Mouse (Mus musculus) hindbrain, embryonic 12.5 days (tissue): Measurements from ENCODE around the gene Cdk15. TPM values are rescaled to one million over a fixed set of nuclear protein-coding genes. Genes with fewer than 3 reads are reported as not detected.

Experiments
- ATAC-seq: fragments of 200-750 bp; cut with Nextera tagmentation; 2 replicates; pipeline ENCODE4 v1.8.0; 2017; ENCODE audit warnings: moderate TSS enrichment; ENCODE audit not compliant: low FRiP score
- H3K27ac ChIP-seq: fragments of 300-500 bp; sonication (generic); 2 replicates; pipeline ENCODE4 v1.5.1; 2016; ENCODE audit warnings: mild to moderate bottlenecking
- H3K27me3 ChIP-seq: fragments of 300-500 bp; sonication (generic); 2 replicates; pipeline ENCODE4 v1.6.1; 2016; ENCODE audit warnings: mild to moderate bottlenecking
- H3K36me3 ChIP-seq: fragments of 300-500 bp; sonication (generic); 2 replicates; pipeline ENCODE4 v1.6.1; 2016; ENCODE audit warnings: mild to moderate bottlenecking
- H3K4me1 ChIP-seq: fragments of 300-500 bp; sonication (generic); 2 replicates; pipeline ENCODE4 v1.6.1; 2016
- H3K4me2 ChIP-seq: fragments of 300-500 bp; sonication (generic); replicated peaks from 2 replicates; pipeline ENCODE4 v1.6.1; 2016; ENCODE audit warnings: mild to moderate bottlenecking
- H3K4me3 ChIP-seq: fragments of 300-500 bp; sonication (generic); 2 replicates; pipeline ENCODE4 v1.5.1; 2016; ENCODE audit warnings: mild to moderate bottlenecking
- H3K9ac ChIP-seq: fragments of 300-500 bp; sonication (generic); 2 replicates; pipeline ENCODE4 v1.6.1; 2016; ENCODE audit warnings: mild to moderate bottlenecking, moderate library complexity
- H3K9me3 ChIP-seq: fragments of 300-500 bp; sonication (generic); replicated peaks from 2 replicates; pipeline ENCODE4 v1.6.1; 2016; ENCODE audit warnings: mild to moderate bottlenecking
- WGBS: fragments of 180-500 bp; shearing (Covaris S2); methylation state at CpG from one replicate; pipeline ENCODE4 v1.1.7; 2016; 5-methylcytosine and 5-hydroxymethylcytosine counted together
- polyA plus RNA-seq: library from polyadenylated mRNA; unstranded; fragments of >200 nt; fragmentation: Nextera tagmentation; extraction: Ambion mirVana; gene quantifications from 2 replicates; pipeline ENCODE4 v1.2.1, GENCODE M21; 2016

The Cdk15 gene
- polyA plus RNA-seq, 1 experiment from 2014 or later, result 1.4 TPM

DNA sequence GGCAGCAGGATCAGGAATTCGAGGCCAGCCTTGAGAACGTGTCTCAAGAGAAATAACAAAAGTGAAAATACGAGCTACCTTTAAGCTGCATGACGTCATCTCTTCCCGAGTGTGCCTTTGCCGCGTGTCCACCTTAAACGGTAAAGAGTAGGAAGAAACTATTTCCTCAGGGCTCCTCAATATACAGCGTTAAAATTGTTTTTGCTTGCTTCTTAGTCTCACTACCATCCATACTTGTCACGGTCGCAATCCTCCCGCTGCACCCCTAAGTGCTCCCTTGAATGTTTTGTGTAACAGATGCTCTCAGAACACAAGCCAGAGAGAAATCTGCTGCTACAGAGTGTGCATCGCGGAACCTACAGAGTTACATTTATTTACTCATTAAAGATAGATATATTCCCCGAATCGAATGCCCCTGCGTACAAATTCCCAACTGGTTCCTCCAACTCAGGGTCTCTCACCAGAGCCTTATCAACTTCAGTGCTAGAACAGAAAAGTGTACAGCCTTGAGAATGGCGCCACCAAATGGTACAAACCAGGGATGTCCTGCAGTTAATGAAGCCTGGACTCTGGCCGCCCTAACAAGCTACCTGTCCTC lies 19.0 kb upstream of the Cdk15 start:
- Histone ChIP-seq H3K27ac (no peak overlapping the region), H3K9ac (0 out of 2 replicates have a peak overlapping the region, but pooled peaks have one; percentile 0), H3K9me3 (0 out of 2 replicates have a peak, but pooled peaks cover 9% of the 10 kb centered on the region), H3K4me1 (peaks cover 9% of the 10 kb centered on the region), H3K4me2 (peak overlapping the region; percentile 67), H3K4me3 (peak overlapping the region; percentile 78), H3K27me3 (no peaks in the 10 kb centered on the region; the same call in 1 of the 2 replicates), H3K36me3 (no peaks in the 10 kb centered on the region)
- under 1% methylated on average over 19 of the region's 19 CpGs for WGBS
- ATAC-seq, result peak; percentile 17; the same call in 1 of the 2 replicates

DNA sequence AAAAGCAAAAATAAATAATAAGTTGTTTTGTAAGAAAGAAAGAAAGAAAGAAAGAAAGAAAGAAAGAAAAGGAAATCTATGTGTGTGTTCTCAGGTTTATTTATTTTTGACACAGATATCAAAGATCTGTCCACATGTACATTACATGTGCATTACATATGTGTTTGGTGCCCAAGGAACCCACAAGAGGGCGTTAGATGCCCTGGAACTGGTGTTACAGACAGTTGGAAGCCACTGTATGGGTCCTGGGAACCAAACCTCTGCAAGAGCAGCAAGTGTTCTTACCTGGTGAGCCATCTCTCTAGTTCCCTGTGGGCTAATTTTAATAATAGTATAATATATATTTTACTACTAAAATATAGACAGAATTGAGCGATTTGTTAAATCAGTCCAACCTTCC lies 12.9 kb upstream of the Cdk15 start:
- Histone ChIP-seq H3K36me3 (no peaks in the 10 kb centered on the region), H3K9ac (no peak overlapping the region), H3K9me3 (0 out of 2 replicates have a peak, but pooled peaks cover 9% of the 10 kb centered on the region), H3K27me3 (no peaks in the 10 kb centered on the region), H3K4me3 (no peak overlapping the region), H3K27ac (no peak overlapping the region), H3K4me2 (no peak overlapping the region), H3K4me1 (no peaks in the 10 kb centered on the region)
- 62% methylated on average over 2 of the region's 2 CpGs for WGBS
- no peak for ATAC-seq

GRCm38 (mm10) chr1:59247602-59248001 lies 9.1 kb upstream of the Cdk15 start:
- WGBS, result 5% methylated on average over 9 of the region's 9 CpGs
- Histone ChIP-seq H3K36me3 (no peaks in the 10 kb centered on the region), H3K27ac (no peak overlapping the region), H3K27me3 (no peaks in the 10 kb centered on the region), H3K4me1 (no peaks in the 10 kb centered on the region), H3K4me3 (no peak overlapping the region), H3K9me3 (no peaks in the 10 kb centered on the region), H3K4me2 (no peak overlapping the region), H3K9ac (no peak overlapping the region)
- ATAC-seq, result peak; percentile 54

DNA sequence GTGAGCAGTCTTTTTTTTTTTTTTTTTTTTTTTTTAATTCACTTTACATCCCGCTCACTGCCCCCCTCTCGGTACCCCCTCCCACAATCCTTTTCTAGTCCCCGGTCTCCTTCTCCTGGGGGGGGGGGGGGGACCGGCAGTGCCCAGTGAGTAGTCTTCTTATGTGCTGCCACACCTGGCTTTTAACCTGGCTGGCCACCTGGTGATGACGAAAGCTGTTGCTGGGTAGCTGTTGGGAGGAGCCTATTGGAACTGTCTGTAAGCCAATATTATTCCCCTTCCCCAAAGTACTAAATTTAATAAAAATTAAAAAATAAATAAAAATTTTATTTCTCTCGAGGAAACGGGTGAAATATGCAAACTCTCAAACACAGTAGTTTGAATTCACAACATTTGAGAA lies 3.9 kb upstream of the Cdk15 start:
- no peak overlapping the region for H3K27ac ChIP-seq
- H3K36me3 ChIP-seq, result no peaks in the 10 kb centered on the region
- no peaks in the 10 kb centered on the region for H3K9me3 ChIP-seq
- H3K9ac ChIP-seq, result no peak overlapping the region
- ATAC-seq, result no peak
- peaks cover 22% of the 10 kb centered on the region for H3K4me1 ChIP-seq
- H3K4me3 ChIP-seq, result no peak overlapping the region
- H3K4me2 ChIP-seq, result peak overlapping the region; percentile 54
- WGBS, result 9% methylated on average over 4 of the region's 7 CpGs
- no peaks in the 10 kb centered on the region for H3K27me3 ChIP-seq

DNA sequence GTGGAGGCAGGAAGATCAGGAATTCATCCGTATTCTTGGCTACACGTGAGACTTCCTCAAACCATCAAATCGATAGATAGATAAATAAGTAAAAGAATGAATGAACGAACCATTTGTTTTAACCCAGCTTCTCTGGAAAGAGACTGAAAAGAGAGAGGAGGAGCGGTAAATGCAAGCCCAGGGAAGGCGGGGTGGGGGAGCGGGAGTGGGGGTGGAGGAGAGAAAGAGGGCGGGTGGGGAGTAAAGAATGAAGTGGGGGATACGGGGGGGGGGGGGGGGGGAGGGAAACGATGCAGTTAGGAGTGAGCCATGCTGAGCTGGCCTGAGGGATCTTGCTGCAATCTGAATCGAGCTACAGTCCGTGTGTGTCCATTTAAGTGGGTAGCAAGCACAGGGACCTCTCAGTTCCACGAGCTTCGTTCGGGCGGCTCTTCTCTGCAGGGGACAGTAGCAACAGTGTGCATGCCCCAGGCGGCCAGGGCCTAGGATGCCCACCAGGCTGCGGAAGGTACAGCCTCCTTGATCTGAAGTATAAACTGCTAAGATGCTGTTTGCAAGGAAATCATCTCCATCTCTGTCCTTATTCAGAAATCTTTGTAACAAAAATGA lies 3.3 kb upstream of the Cdk15 start:
- Histone ChIP-seq H3K9ac (peak overlapping the region; percentile 27; the same call in 1 of the 2 replicates), H3K4me1 (peaks cover 25% of the 10 kb centered on the region), H3K27ac (no peak overlapping the region), H3K4me3 (peak overlapping the region; percentile 26), H3K27me3 (no peaks in the 10 kb centered on the region), H3K4me2 (peak overlapping the region; percentile 54), H3K9me3 (no peaks in the 10 kb centered on the region), H3K36me3 (no peaks in the 10 kb centered on the region)
- ATAC-seq, result peak; percentile 32
- 2% methylated on average over 15 of the region's 18 CpGs for WGBS

DNA sequence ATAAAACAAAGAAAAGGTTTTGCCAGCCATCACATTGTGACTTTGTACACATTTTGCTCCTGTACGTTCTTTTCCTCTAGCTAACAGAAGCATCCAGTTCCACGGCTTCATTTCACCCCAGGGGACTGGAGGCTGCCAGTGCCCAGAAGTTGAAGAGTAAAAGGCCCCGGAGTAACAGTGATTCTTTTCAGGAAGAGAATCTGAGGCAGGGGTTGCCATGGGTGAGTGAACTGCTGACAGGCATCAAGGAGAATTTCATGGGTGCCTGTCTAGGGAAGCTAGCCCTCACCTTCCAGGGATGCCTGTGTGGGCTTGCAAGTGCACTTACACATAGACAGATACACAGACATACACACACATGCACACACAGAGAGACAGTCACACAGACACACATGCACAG lies 1.0 kb downstream of the Cdk15 start:
- H3K9ac ChIP-seq, result 0 out of 2 replicates have a peak overlapping the region, but pooled peaks have one; percentile 18
- H3K36me3 ChIP-seq, result no peaks in the 10 kb centered on the region
- H3K4me3 ChIP-seq, result no peak overlapping the region
- peaks cover 25% of the 10 kb centered on the region for H3K4me1 ChIP-seq
- H3K27ac ChIP-seq, result no peak overlapping the region
- H3K9me3 ChIP-seq, result no peaks in the 10 kb centered on the region
- ATAC-seq, result no peak; the same call in 1 of the 2 replicates
- no peak overlapping the region for H3K4me2 ChIP-seq
- H3K27me3 ChIP-seq, result no peaks in the 10 kb centered on the region
- 4% methylated on average over 3 of the region's 3 CpGs for WGBS

DNA sequence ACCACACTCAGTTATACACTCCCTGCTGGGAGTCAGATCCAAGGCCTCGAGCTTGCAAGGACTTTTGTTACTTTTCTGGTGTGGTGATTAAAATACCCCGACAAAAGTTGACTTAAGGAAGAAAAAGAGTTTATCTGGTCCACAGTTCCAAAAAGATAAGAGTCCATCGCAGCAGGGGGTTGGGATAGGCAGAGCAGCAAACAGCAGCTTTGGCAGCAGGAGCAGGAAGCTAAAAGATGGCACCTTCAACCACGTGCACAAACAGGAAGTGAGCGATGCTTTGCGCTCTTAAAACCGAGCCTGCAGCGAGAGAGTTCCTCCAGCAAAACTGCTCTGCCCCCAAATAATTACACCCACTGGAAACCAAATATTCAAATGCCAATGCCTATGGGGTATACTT lies 12.2 kb downstream of the Cdk15 start:
- H3K27me3 ChIP-seq, result no peaks in the 10 kb centered on the region

GRCm38 (mm10) chr1:59269466-59269865 lies 12.8 kb downstream of the Cdk15 start:
- Histone ChIP-seq H3K4me3 (no peak overlapping the region), H3K27ac (peak overlapping the region; percentile 40; the same call in 1 of the 2 replicates), H3K27me3 (no peaks in the 10 kb centered on the region), H3K4me2 (no peak overlapping the region), H3K4me1 (peaks cover 18% of the 10 kb centered on the region; the same call in 1 of the 2 replicates), H3K9me3 (no peaks in the 10 kb centered on the region), H3K9ac (no peak overlapping the region), H3K36me3 (no peaks in the 10 kb centered on the region)
- 79% methylated on average over 6 of the region's 6 CpGs for WGBS
- no peak for ATAC-seq

More for the DNA sequence above, 12.2 kb downstream of the Cdk15 start:
- WGBS, result 60% methylated on average over 8 of the region's 8 CpGs
- no peaks in the 10 kb centered on the region for H3K36me3 ChIP-seq
- no peak overlapping the region for H3K9ac ChIP-seq
- no peaks in the 10 kb centered on the region for H3K9me3 ChIP-seq
- no peak overlapping the region for H3K4me2 ChIP-seq
- peaks cover 18% of the 10 kb centered on the region; the same call in 1 of the 2 replicates for H3K4me1 ChIP-seq
- no peak for ATAC-seq
- H3K4me3 ChIP-seq, result no peak overlapping the region
- no peak overlapping the region for H3K27ac ChIP-seq

DNA sequence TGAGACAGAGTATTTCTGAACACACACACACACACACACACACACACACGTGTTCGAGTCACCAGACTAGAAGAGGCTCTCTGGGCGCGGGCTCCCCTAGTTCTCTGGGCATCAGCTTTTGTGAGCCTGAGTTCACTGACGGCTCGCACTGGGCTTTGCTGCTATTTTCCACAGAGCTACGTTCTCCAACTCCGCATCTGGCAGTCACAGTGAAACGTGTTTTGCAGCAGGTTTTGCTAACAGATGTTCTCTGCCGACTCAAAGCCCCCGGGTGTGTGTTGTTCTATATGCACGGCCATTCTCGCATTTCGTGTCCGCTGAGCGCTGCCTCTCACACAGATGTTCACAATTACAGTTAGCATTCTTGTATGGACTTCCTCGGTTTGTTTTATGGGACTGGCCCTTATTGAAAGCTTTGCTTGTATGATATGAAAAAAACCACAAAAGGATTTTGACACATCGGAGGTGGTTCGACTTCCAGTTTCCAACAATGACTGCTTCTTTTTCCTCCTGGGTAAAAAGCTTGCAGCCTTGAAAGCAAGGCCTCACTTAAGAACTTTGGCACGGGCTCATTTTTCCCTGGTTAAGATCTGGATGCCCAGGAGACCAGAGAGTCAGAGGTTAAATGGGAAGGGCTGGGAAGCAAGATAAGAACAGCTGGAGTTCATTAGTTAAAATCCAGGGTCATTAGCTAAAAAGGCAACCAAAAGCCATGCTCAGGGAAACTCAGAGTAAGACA lies 13.4 kb downstream of the Cdk15 start:
- Histone ChIP-seq H3K4me1 (peaks cover 18% of the 10 kb centered on the region; the same call in 1 of the 2 replicates), H3K9me3 (no peaks in the 10 kb centered on the region), H3K9ac (no peak overlapping the region), H3K27me3 (no peaks in the 10 kb centered on the region), H3K4me2 (no peak overlapping the region; the same call in 1 of the 2 replicates), H3K4me3 (no peak overlapping the region), H3K36me3 (no peaks in the 10 kb centered on the region), H3K27ac (peak overlapping the region; percentile 40)
- WGBS, result 48% methylated on average over 20 of the region's 20 CpGs
- ATAC-seq, result no peak

DNA sequence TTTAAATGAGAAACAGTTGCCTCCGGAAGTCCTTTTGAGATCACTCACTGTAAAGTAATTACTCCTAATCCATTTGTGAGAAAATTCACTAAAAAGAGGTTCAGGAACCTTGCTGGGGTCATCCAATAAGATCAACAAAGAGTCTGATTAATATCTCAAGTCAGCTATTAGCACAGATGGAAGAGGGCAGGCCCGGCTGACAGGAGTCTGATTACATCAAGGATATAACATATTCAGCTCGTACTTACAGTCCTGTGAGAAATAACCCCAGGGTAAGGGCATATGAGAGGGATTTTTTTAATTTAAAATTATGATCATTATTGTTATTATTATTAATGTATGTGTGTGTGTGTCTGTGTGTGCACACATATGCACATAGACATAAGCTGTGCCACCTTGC lies 15.5 kb downstream of the Cdk15 start:
- ATAC-seq, result 0 out of 2 replicates have a peak, but pooled peaks have one; percentile 50
- Histone ChIP-seq H3K9me3 (no peaks in the 10 kb centered on the region), H3K27ac (no peak overlapping the region), H3K4me3 (no peak overlapping the region), H3K27me3 (no peaks in the 10 kb centered on the region), H3K4me2 (no peak overlapping the region), H3K36me3 (no peaks in the 10 kb centered on the region), H3K4me1 (peaks cover 18% of the 10 kb centered on the region; the same call in 1 of the 2 replicates), H3K9ac (no peak overlapping the region)
- WGBS, result 42% methylated on average over 3 of the region's 3 CpGs

DNA sequence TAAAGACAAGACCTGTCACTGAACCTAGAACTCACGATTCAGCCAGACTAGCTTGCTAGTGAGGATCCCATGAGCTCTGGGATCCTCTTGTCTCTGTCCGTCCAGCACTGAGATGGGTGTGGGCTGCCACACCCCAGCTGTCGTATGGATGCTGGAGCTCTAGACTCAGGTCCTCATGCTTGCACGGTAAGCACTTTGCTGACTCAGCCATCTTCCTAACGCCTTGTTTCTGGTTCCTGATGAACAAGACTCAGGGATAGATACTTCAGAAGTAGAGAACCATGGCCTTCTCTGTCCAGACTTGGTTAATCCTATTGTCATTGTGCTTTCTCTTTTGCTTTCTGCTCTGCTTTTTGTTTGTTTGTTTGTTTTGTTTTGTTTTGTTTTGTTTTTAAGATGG lies 29.2 kb downstream of the Cdk15 start:
- ATAC-seq, result no peak
- H3K27me3 ChIP-seq, result no peaks in the 10 kb centered on the region
- no peak overlapping the region for H3K4me3 ChIP-seq
- H3K4me2 ChIP-seq, result no peak overlapping the region
- no peak overlapping the region for H3K9ac ChIP-seq
- WGBS, result 85% methylated on average over 5 of the region's 5 CpGs
- H3K9me3 ChIP-seq, result no peaks in the 10 kb centered on the region
- H3K4me1 ChIP-seq, result peaks cover 4% of the 10 kb centered on the region; the same call in 1 of the 2 replicates
- H3K27ac ChIP-seq, result no peak overlapping the region
- H3K36me3 ChIP-seq, result no peaks in the 10 kb centered on the region

DNA sequence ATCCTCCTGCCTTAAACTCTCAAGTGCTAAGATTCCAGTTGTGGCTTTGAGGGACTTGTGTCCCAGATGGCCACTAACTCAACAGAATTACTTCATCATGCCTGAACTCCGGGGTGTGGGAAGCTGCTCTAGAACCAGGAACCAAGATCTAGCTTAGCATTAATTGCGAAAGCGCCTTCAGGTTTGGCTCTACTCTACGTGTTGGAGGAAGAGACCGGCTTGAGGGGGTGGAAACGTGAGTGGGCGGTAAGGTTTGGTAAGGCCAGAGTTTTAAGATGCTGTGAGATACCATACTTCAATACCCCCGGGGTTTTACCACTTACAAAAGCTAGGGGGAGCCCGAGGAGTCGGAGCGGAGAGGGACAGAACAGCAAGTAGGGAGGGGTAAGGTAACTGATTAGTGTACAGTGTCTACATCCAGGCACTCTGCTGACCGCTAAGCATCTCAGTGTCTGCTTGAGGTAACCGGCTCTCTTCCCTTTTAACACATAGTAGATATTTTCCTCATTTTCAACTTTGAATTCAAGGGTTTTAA lies 29.7 kb downstream of the Cdk15 start:
- Histone ChIP-seq H3K4me3 (no peak overlapping the region), H3K9ac (no peak overlapping the region), H3K36me3 (no peaks in the 10 kb centered on the region), H3K9me3 (no peaks in the 10 kb centered on the region), H3K27ac (no peak overlapping the region), H3K4me1 (peaks cover 4% of the 10 kb centered on the region; the same call in 1 of the 2 replicates), H3K4me2 (no peak overlapping the region), H3K27me3 (no peaks in the 10 kb centered on the region)
- WGBS, result 80% methylated on average over 13 of the region's 13 CpGs
- ATAC-seq, result no peak
